ENCODE assay signal across 9 mouse cellular contexts in genomic region chr4:126803268-126803873, GRCm38 (mm10). TPM values are rescaled to one million over a fixed set of nuclear protein-coding genes. Genes with fewer than 3 reads are reported as not detected.
DNase-seq lines count a peak whose midpoint lies in the region; ATAC-seq and TF ChIP-seq lines count a peak whose summit lies in the region.
"Had no signal": no experiment of that assay in that cellular context is flagged by ENCODE, and none has a peak within 500 bp of the region (broad histone marks: within the 10 kb centered on the region; RNA-seq: fewer than 3 reads in every experiment).

No protein-coding gene starts in this region.

- no peaks in the 10 kb centered on the region for H3K36me3 ChIP-seq in heart, embryonic 13.5 days
- 0 out of 2 replicates have a peak, but pooled peaks cover 3% of the 10 kb centered on the region for H3K36me3 ChIP-seq in limb, embryonic 10.5 days
- H3K36me3 ChIP-seq: limb, embryonic 13.5 days had no signal

- WGBS in heart, embryonic 13.5 days, result 13% methylated on average over 8 of the region's 8 CpGs
- WGBS in lung, adult 2 months, result 46% methylated on average over 8 of the region's 8 CpGs
- WGBS in limb, embryonic 10.5 days, result 38% methylated on average over 8 of the region's 8 CpGs

- H3K4me2 ChIP-seq in heart, embryonic 13.5 days, result peak overlapping the region; percentile 16
- H3K4me2 ChIP-seq: limb, embryonic 13.5 days had no signal

- H3K4me1 ChIP-seq in heart, embryonic 13.5 days, result peaks cover 34% of the 10 kb centered on the region
- 0 out of 2 replicates have a peak, but pooled peaks cover 2% of the 10 kb centered on the region for H3K4me1 ChIP-seq in lung, adult 2 months (ENCODE audit: control insufficient read depth, insufficient read depth, low read length)
- 0 out of 2 replicates have a peak, but pooled peaks cover 3% of the 10 kb centered on the region for H3K4me1 ChIP-seq in limb, embryonic 10.5 days

- no peak overlapping the region for H3K4me3 ChIP-seq in heart, embryonic 13.5 days
- no peak overlapping the region for H3K4me3 ChIP-seq in lung, adult 2 months (replicated peaks; ENCODE audit: extremely low read depth, low read depth, low read length)
- no peak overlapping the region for H3K4me3 ChIP-seq in limb, embryonic 10.5 days
- H3K4me3 ChIP-seq: limb, embryonic 13.5 days had no signal

- 0 out of 2 replicates have a peak overlapping the region, but pooled peaks have one; percentile 2 for H3K27ac ChIP-seq in heart, embryonic 13.5 days (replicated peaks)
- no peak overlapping the region for H3K27ac ChIP-seq in limb, embryonic 10.5 days
- H3K27ac ChIP-seq: limb, embryonic 13.5 days had no signal

- ATAC-seq in heart, embryonic 13.5 days (ENCODE audit: extremely low read depth, insufficient number of reproducible peaks, low FRiP score, low TSS enrichment), result no peak

- TF ChIP-seq CTCF in lung, adult 2 months (IDR thresholded peaks at IDR 0.05; ENCODE audit: insufficient read depth, low read length), result no peak

- peak; percentile 6 for DNase-seq in urinary bladder, postnatal 25 days (ENCODE audit: low spot score)
- no peak for DNase-seq in urinary bladder, postnatal 4 days (ENCODE audit: low spot score in 2 of 2)
- DNase-seq in cerebellum, adult 9-11 months, result peak; percentile 87
- DNase-seq in lung, adult 2 months, result peak; percentile 50
- DNase-seq in thymus, postnatal 14 days, result no peak
- DNase-seq in MN1 (ENCODE audit: low spot score), result no peak
- DNase-seq in limb, embryonic 10.5 days (ENCODE audit: low spot score), result no peak

- H3K27me3 ChIP-seq in heart, embryonic 13.5 days (replicated peaks), result no peaks in the 10 kb centered on the region
- H3K27me3 ChIP-seq in limb, embryonic 10.5 days (ENCODE audit: low read depth, poor library complexity, severe bottlenecking), result no peaks in the 10 kb centered on the region
- H3K27me3 ChIP-seq: limb, embryonic 13.5 days had no signal

- H3K9me3 ChIP-seq in heart, embryonic 13.5 days, result no peaks in the 10 kb centered on the region
- H3K9me3 ChIP-seq in limb, embryonic 10.5 days (replicated peaks), result no peaks in the 10 kb centered on the region
- H3K9me3 ChIP-seq: limb, embryonic 13.5 days had no signal

- no peak overlapping the region for H3K9ac ChIP-seq in heart, embryonic 13.5 days
- H3K9ac ChIP-seq: limb, embryonic 13.5 days had no signal

- no peak for TF ChIP-seq POLR2A in lung, adult 2 months (IDR thresholded peaks at IDR 0.05; ENCODE audit: borderline replicate concordance, extremely low read depth, low read depth, low read length)

RNA-seq across cellular contexts. Expression of gene AU040320, which starts 50.0 kb away (rescaled TPM):
- 20.7 and 23.0 TPM in 2 replicates for polyA plus RNA-seq in heart, embryonic 13.5 days (2015; fragmentation: Nextera tagmentation; extraction: Ambion mirVana)
- polyA plus RNA-seq in lung, adult 2 months (2012; rRNA removed), result 28.8 and 39.4 TPM in 2 replicates
- 18.7 and 19.8 TPM in 2 replicates for polyA plus RNA-seq in limb, embryonic 10.5 days (2016; fragmentation: Nextera tagmentation; extraction: Ambion mirVana)

RNA-seq across cellular contexts. Expression of gene Ncdn, which starts 50.1 kb away (rescaled TPM):
- 23.0 and 23.4 TPM in 2 replicates for polyA plus RNA-seq in heart, embryonic 13.5 days (2015; fragmentation: Nextera tagmentation; extraction: Ambion mirVana)
- 31.5 and 31.9 TPM in 2 replicates for polyA plus RNA-seq in lung, adult 2 months (2012; rRNA removed)
- 37.7 and 41.3 TPM in 2 replicates for polyA plus RNA-seq in limb, embryonic 10.5 days (2016; fragmentation: Nextera tagmentation; extraction: Ambion mirVana)

Comparison
In these comparisons a context has a peak if more than half of its experiments do, and no peak if none do; other contexts are left out.
1. DNase-seq: peak in urinary bladder, postnatal 25 days (single experiment), cerebellum, adult 9-11 months (single experiment) and lung, adult 2 months (single experiment); none in urinary bladder, postnatal 4 days (0 of 2), thymus, postnatal 14 days (single experiment), MN1 (single experiment) and limb, embryonic 10.5 days (single experiment).